Mouse (Mus musculus) kidney, postnatal 10 days (tissue): ENCODE measurements around the gene Tmbim1.
A peak's percentile ranks its signal among the peaks of the same experiment; 100 is the strongest.
"Not testable (repeated sequence)": the region's sequence is repeated elsewhere in the genome, so short reads cannot be mapped to it uniquely, and the experiment has no call there.

Source experiments
- DNase-seq: peaks from one replicate; pipeline ENCODE4 v3.0.0; 2021; ENCODE audit warnings: mixed read lengths

Tmbim1 gene

GRCm38 (mm10) chr1:74305522-74305921, at the start of gene Tmbim1:
TSS of gene Tmbim1 (minus strand) at chr1:74305622.
- DNase-seq: no peak

GRCm38 (mm10) chr1:74353453-74354229, 48.2 kb upstream of the Tmbim1 start:
- DNase-seq: no peak

GRCm38 (mm10) chr1:74352532-74353096, 47.2 kb upstream of the Tmbim1 start:
- DNase-seq: no peak

- no peak for DNase-seq
These were observed 45.9 kb upstream of the Tmbim1 start for GRCm38 (mm10) chr1:74351185-74351769.

- no peak for DNase-seq
These were observed 38.9 kb upstream of the Tmbim1 start for GRCm38 (mm10) chr1:74344163-74344916.

- DNase-seq: peak; percentile 55
These were observed 37.7 kb upstream of the Tmbim1 start for GRCm38 (mm10) chr1:74343161-74343560.

GRCm38 (mm10) chr1:74342308-74342707, 36.9 kb upstream of the Tmbim1 start:
- no peak for DNase-seq

GRCm38 (mm10) chr1:74341898-74342297, 36.5 kb upstream of the Tmbim1 start:
- DNase-seq: no peak

GRCm38 (mm10) chr1:74340992-74341391, 35.6 kb upstream of the Tmbim1 start:
- not testable (repeated sequence) for DNase-seq

GRCm38 (mm10) chr1:74340361-74340764, 34.9 kb upstream of the Tmbim1 start:
- DNase-seq: peak; percentile 59

GRCm38 (mm10) chr1:74339917-74340316, 34.5 kb upstream of the Tmbim1 start:
- DNase-seq: no peak

GRCm38 (mm10) chr1:74338626-74339025, 33.2 kb upstream of the Tmbim1 start:
- DNase-seq: no peak

GRCm38 (mm10) chr1:74338013-74338412, 32.6 kb upstream of the Tmbim1 start:
- no peak for DNase-seq

GRCm38 (mm10) chr1:74337241-74337771, 31.9 kb upstream of the Tmbim1 start:
- no peak for DNase-seq

- no peak for DNase-seq
These were observed 30.2 kb upstream of the Tmbim1 start for GRCm38 (mm10) chr1:74335436-74336170.

GRCm38 (mm10) chr1:74335033-74335432, 29.6 kb upstream of the Tmbim1 start:
- no peak for DNase-seq

- DNase-seq: no peak
These were observed 29.2 kb upstream of the Tmbim1 start for GRCm38 (mm10) chr1:74334607-74335006.

GRCm38 (mm10) chr1:74332930-74333329, 27.5 kb upstream of the Tmbim1 start:
- DNase-seq: no peak

GRCm38 (mm10) chr1:74332241-74332763, 26.9 kb upstream of the Tmbim1 start:
- peak; percentile 98 for DNase-seq

- DNase-seq: peak; percentile 49
These were observed 25.7 kb upstream of the Tmbim1 start for GRCm38 (mm10) chr1:74331046-74331681.

- peak; percentile 55 for DNase-seq
These were observed 24.5 kb upstream of the Tmbim1 start for GRCm38 (mm10) chr1:74329899-74330431.
